ENCODE assay signal across 7 mouse cellular contexts in genomic region chr10:127669170-127669569, GRCm38 (mm10). TPM values are rescaled to one million over a fixed set of nuclear protein-coding genes. Genes with fewer than 3 reads are reported as not detected.
A peak's percentile ranks its signal among the peaks of the same experiment; 100 is the strongest.
DNase-seq lines count a peak whose midpoint lies in the region; ATAC-seq and TF ChIP-seq lines count a peak whose summit lies in the region.

No protein-coding gene starts in this region.

- H3K9me3 ChIP-seq in lung, embryonic 16.5 days (ENCODE audit: control insufficient read depth, low read length), result no peaks in the 10 kb centered on the region
- no peaks in the 10 kb centered on the region for H3K9me3 ChIP-seq in forebrain, embryonic 16.5 days (ENCODE audit: control insufficient read depth, low read length)
- no peaks in the 10 kb centered on the region for H3K9me3 ChIP-seq in limb, embryonic 13.5 days

- H3K27ac ChIP-seq in lung, embryonic 16.5 days (ENCODE audit: low read length), result peak overlapping the region; percentile 100
- peak overlapping the region; percentile 43; the same call in 1 of the 2 replicates for H3K27ac ChIP-seq in forebrain, embryonic 16.5 days (ENCODE audit: low read length)
- peak overlapping the region; percentile 100 for H3K27ac ChIP-seq in limb, embryonic 13.5 days
- H3K27ac ChIP-seq in small intestine, adult 2 months (ENCODE audit: insufficient read depth, low read depth, low read length), result peak overlapping the region; percentile 97

- H3K4me2 ChIP-seq in lung, embryonic 16.5 days (ENCODE audit: low read depth, low read length), result peak overlapping the region; percentile 80
- H3K4me2 ChIP-seq in forebrain, embryonic 16.5 days (ENCODE audit: low read length), result peak overlapping the region; percentile 24; the same call in 1 of the 2 replicates
- H3K4me2 ChIP-seq in limb, embryonic 13.5 days (replicated peaks), result peak overlapping the region; percentile 94

- H3K36me3 ChIP-seq in lung, embryonic 16.5 days (ENCODE audit: control insufficient read depth, insufficient read depth, low read length), result peaks cover 3% of the 10 kb centered on the region; the same call in 1 of the 2 replicates
- H3K36me3 ChIP-seq in forebrain, embryonic 16.5 days (ENCODE audit: control insufficient read depth, insufficient read depth), result no peaks in the 10 kb centered on the region
- H3K36me3 ChIP-seq in limb, embryonic 13.5 days, result peaks cover 8% of the 10 kb centered on the region
- peaks cover 6% of the 10 kb centered on the region; the same call in 1 of the 2 replicates for H3K36me3 ChIP-seq in small intestine, adult 2 months (ENCODE audit: control insufficient read depth, insufficient read depth, low read length)

- peak overlapping the region; percentile 92 for H3K4me3 ChIP-seq in lung, embryonic 16.5 days (ENCODE audit: low read length)
- no peak overlapping the region for H3K4me3 ChIP-seq in forebrain, embryonic 16.5 days (replicated peaks; ENCODE audit: low read length)
- H3K4me3 ChIP-seq in limb, embryonic 13.5 days, result peak overlapping the region; percentile 86
- no peak overlapping the region for H3K4me3 ChIP-seq in small intestine, adult 2 months (ENCODE audit: low read depth, low read length)

- peaks cover 24% of the 10 kb centered on the region for H3K4me1 ChIP-seq in lung, embryonic 16.5 days (replicated peaks; ENCODE audit: control insufficient read depth, insufficient read depth, low read length)
- peaks cover 32% of the 10 kb centered on the region for H3K4me1 ChIP-seq in forebrain, embryonic 16.5 days (replicated peaks; ENCODE audit: control insufficient read depth, insufficient read depth, low read length)
- peaks cover 33% of the 10 kb centered on the region for H3K4me1 ChIP-seq in limb, embryonic 13.5 days
- peaks cover 6% of the 10 kb centered on the region; the same call in 1 of the 2 replicates for H3K4me1 ChIP-seq in small intestine, adult 2 months (ENCODE audit: control insufficient read depth, insufficient read depth, insufficient read length, low read length)

- no peak for ATAC-seq in lung, embryonic 16.5 days (ENCODE audit: low read depth)
- ATAC-seq in forebrain, embryonic 16.5 days, result 0 out of 2 replicates have a peak, but pooled peaks have one; percentile 10
- ATAC-seq in limb, embryonic 13.5 days (ENCODE audit: low FRiP score, low read depth), result no peak

- TF ChIP-seq CTCF in small intestine, adult 2 months (IDR thresholded peaks at IDR 0.05; ENCODE audit: extremely low read depth, insufficient read length, insufficient replicate concordance, low read depth, low read length), result no peak

- H3K27me3 ChIP-seq in lung, embryonic 16.5 days (ENCODE audit: control insufficient read depth, insufficient read depth, low read depth, low read length), result no peaks in the 10 kb centered on the region
- peaks cover 21% of the 10 kb centered on the region for H3K27me3 ChIP-seq in forebrain, embryonic 16.5 days (replicated peaks; ENCODE audit: control insufficient read depth, insufficient read depth, low read length)
- H3K27me3 ChIP-seq in limb, embryonic 13.5 days, result no peaks in the 10 kb centered on the region
- H3K27me3 ChIP-seq in small intestine, adult 2 months (ENCODE audit: control insufficient read depth, insufficient read depth, low read length), result no peaks in the 10 kb centered on the region

- H3K9ac ChIP-seq in lung, embryonic 16.5 days (ENCODE audit: low read length), result peak overlapping the region; percentile 97
- no peak overlapping the region for H3K9ac ChIP-seq in forebrain, embryonic 16.5 days (replicated peaks; ENCODE audit: low read depth, low read length)
- peak overlapping the region; percentile 45; the same call in 1 of the 2 replicates for H3K9ac ChIP-seq in limb, embryonic 13.5 days

- DNase-seq in lung, adult 18-20 months, result no peak
- DNase-seq in cerebellum, postnatal 10 days, result peak; percentile 72 to 77
- no peak for DNase-seq in yolk sac, embryonic 10.5 days (ENCODE audit: low spot score)

- TF ChIP-seq POLR2A in small intestine, adult 2 months (IDR thresholded peaks at IDR 0.05; ENCODE audit: low read depth, low read length), result no peak

- WGBS in lung, embryonic 16.5 days, result 6% methylated on average over 7 of the region's 7 CpGs
- WGBS in forebrain, embryonic 16.5 days, result 28% methylated on average over 7 of the region's 7 CpGs
- 5% methylated on average over 7 of the region's 7 CpGs for WGBS in limb, embryonic 13.5 days
- 54% methylated on average over 7 of the region's 7 CpGs for WGBS in small intestine, adult 2 months

RNA-seq across cellular contexts. Expression of gene Nab2, which starts 0.8 kb away (rescaled TPM):
- polyA plus RNA-seq in lung, embryonic 16.5 days (2015; fragmentation: Nextera tagmentation; extraction: Ambion mirVana), result 16.2 and 17.9 TPM in 2 replicates
- polyA plus RNA-seq in forebrain, embryonic 16.5 days (2015; fragmentation: Nextera tagmentation; extraction: Ambion mirVana), result 3.9 and 4.5 TPM in 2 replicates
- polyA plus RNA-seq in limb, embryonic 13.5 days (2015; fragmentation: Nextera tagmentation; extraction: Ambion mirVana), result 18.1 and 18.5 TPM in 2 replicates
- polyA plus RNA-seq in small intestine, adult 2 months (2012; rRNA removed), result 9.4 and 31.8 TPM in 2 replicates

RNA-seq across cellular contexts. Expression of gene Nemp1, which starts 2.5 kb away (rescaled TPM):
- polyA plus RNA-seq in lung, embryonic 16.5 days (2015; fragmentation: Nextera tagmentation; extraction: Ambion mirVana), result 12.6 and 13.2 TPM in 2 replicates
- polyA plus RNA-seq in forebrain, embryonic 16.5 days (2015; fragmentation: Nextera tagmentation; extraction: Ambion mirVana), result 5.7 and 7.0 TPM in 2 replicates
- polyA plus RNA-seq in limb, embryonic 13.5 days (2015; fragmentation: Nextera tagmentation; extraction: Ambion mirVana), result 9.3 and 9.9 TPM in 2 replicates
- polyA plus RNA-seq in small intestine, adult 2 months (2012; rRNA removed), result 0.67 and 2.5 TPM in 2 replicates

RNA-seq across cellular contexts. Expression of gene Stat6, which starts 26.4 kb away (rescaled TPM):
- polyA plus RNA-seq in lung, embryonic 16.5 days (2015; fragmentation: Nextera tagmentation; extraction: Ambion mirVana), result 47.4 and 49.2 TPM in 2 replicates
- 4.3 and 5.1 TPM in 2 replicates for polyA plus RNA-seq in forebrain, embryonic 16.5 days (2015; fragmentation: Nextera tagmentation; extraction: Ambion mirVana)
- 14.3 and 15.0 TPM in 2 replicates for polyA plus RNA-seq in limb, embryonic 13.5 days (2015; fragmentation: Nextera tagmentation; extraction: Ambion mirVana)
- polyA plus RNA-seq in small intestine, adult 2 months (2012; rRNA removed), result 45.7 and 101 TPM in 2 replicates

RNA-seq across cellular contexts. Expression of gene Myo1a, which starts 35.8 kb away (rescaled TPM):
- 0.19 and 0.39 TPM in 2 replicates for polyA plus RNA-seq in lung, embryonic 16.5 days (2015; fragmentation: Nextera tagmentation; extraction: Ambion mirVana)
- polyA plus RNA-seq in forebrain, embryonic 16.5 days (2015; fragmentation: Nextera tagmentation; extraction: Ambion mirVana), result 1.1 and 1.3 TPM in 2 replicates
- polyA plus RNA-seq in limb, embryonic 13.5 days (2015; fragmentation: Nextera tagmentation; extraction: Ambion mirVana), result 0.31 and 0.42 TPM in 2 replicates
- 166 and 688 TPM in 2 replicates for polyA plus RNA-seq in small intestine, adult 2 months (2012; rRNA removed)

RNA-seq across cellular contexts. Expression of gene Lrp1, which starts 48.2 kb away (rescaled TPM):
- 78.9 and 83.6 TPM in 2 replicates for polyA plus RNA-seq in lung, embryonic 16.5 days (2015; fragmentation: Nextera tagmentation; extraction: Ambion mirVana)
- 114 and 117 TPM in 2 replicates for polyA plus RNA-seq in forebrain, embryonic 16.5 days (2015; fragmentation: Nextera tagmentation; extraction: Ambion mirVana)
- polyA plus RNA-seq in limb, embryonic 13.5 days (2015; fragmentation: Nextera tagmentation; extraction: Ambion mirVana), result 123 and 127 TPM in 2 replicates
- polyA plus RNA-seq in small intestine, adult 2 months (2012; rRNA removed), result 82.4 and 200 TPM in 2 replicates

Comparison
In these comparisons a context has a peak if more than half of its experiments do, and no peak if none do; other contexts are left out.
1. H3K27ac ChIP-seq: peak in every context shown above with its lines; median percentile 100 in lung, embryonic 16.5 days; 100 in limb, embryonic 13.5 days; 97 in small intestine, adult 2 months; 43 in forebrain, embryonic 16.5 days.
2. H3K4me2 ChIP-seq: peak in every context shown above with its lines; median percentile 94 in limb, embryonic 13.5 days; 80 in lung, embryonic 16.5 days; 24 in forebrain, embryonic 16.5 days.
3. H3K4me3 ChIP-seq: peak in lung, embryonic 16.5 days (single experiment) and limb, embryonic 13.5 days (single experiment); none in forebrain, embryonic 16.5 days (single experiment) and small intestine, adult 2 months (single experiment).
4. DNase-seq: peak in cerebellum, postnatal 10 days (2 of 2); none in lung, adult 18-20 months (0 of 2) and yolk sac, embryonic 10.5 days (single experiment).